Mouse (Mus musculus): ENCODE data around the gene Ccl24. TPM values are rescaled to one million over a fixed set of nuclear protein-coding genes. Genes with fewer than 3 reads are reported as not detected.

Ccl24 gene
- polyA plus RNA-seq, 1 experiment from 2014 or later: 2.8 TPM

DNA sequence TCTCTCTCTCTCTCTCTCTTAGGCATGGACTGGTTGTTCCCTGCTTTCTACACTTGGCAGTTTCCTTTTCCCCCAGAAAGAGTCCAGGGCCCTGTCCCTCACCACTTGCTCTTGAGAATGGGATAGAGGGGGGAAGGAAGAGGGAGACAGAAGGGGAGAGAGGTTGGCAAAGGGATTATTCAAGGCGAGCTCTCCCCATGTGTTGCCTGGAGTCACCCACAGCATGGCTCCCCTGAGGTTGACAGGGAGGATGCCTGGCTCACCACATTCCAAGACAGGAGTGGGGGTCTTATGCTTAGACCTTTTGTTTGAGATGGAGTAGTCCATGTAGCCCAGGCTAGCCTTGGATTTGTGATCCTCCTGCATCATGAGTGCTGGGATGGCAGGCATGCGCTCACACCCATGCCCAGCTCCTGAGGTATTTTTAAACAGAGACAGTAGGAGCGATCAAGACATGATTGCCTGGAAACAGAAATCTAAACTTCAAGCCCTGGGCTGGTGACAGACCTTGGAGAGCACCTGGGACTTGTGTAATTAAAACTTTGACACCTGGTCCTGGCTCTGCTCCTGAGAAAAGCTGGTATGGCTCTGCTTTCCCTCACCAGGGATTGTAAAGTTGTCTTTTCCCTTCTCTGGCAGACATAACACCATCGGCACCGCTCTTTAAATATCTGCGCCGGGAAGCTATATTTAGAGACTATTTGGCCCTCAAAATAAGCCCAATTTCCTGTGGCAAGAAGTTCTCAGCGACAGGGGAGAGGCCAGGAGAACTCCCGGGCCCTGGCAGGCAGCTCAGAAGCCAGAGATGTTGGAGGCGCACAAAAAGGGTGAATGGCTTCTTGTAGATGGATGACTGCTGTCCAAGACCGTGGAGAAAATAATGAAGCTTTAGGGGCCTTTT lies 47.9 kb downstream of the Ccl24 start:
- Histone ChIP-seq H3K4me2 (replicated peaks) (no peak overlapping the region), H3K4me1 (peaks cover 18% of the 10 kb centered on the region), H3K4me3 (replicated peaks) (no peak overlapping the region), H3K27ac (replicated peaks) (peak overlapping the region; percentile 30), H3K9me3 (replicated peaks) (no peaks in the 10 kb centered on the region), H3K36me3 (no peaks in the 10 kb centered on the region; the same call in 1 of the 2 replicates), H3K9ac (no peak overlapping the region), H3K27me3 (no peaks in the 10 kb centered on the region)
- ATAC-seq (ENCODE audit: insufficient number of reproducible peaks, low FRiP score, low TSS enrichment, low read depth): no peak
- 58% methylated on average over 11 of the region's 11 CpGs for WGBS

GRCm38 (mm10) chr5:135524087-135524486 lies 48.8 kb downstream of the Ccl24 start:
- no peak for ATAC-seq (ENCODE audit: insufficient number of reproducible peaks, low FRiP score, low TSS enrichment, low read depth)
- WGBS: 68% methylated on average over 2 of the region's 2 CpGs
- Histone ChIP-seq H3K27me3 (no peaks in the 10 kb centered on the region), H3K4me2 (replicated peaks) (no peak overlapping the region), H3K27ac (replicated peaks) (no peak overlapping the region), H3K9me3 (replicated peaks) (no peaks in the 10 kb centered on the region), H3K4me3 (replicated peaks) (no peak overlapping the region), H3K9ac (no peak overlapping the region), H3K36me3 (no peaks in the 10 kb centered on the region; the same call in 1 of the 2 replicates), H3K4me1 (peaks cover 16% of the 10 kb centered on the region)

GRCm38 (mm10) chr5:135522111-135522722 lies 50.6 kb downstream of the Ccl24 start:
- H3K4me1 ChIP-seq: peaks cover 16% of the 10 kb centered on the region
- no peak overlapping the region for H3K9ac ChIP-seq
- H3K27me3 ChIP-seq: no peaks in the 10 kb centered on the region
- no peak overlapping the region for H3K4me2 ChIP-seq (replicated peaks)
- H3K4me3 ChIP-seq (replicated peaks): no peak overlapping the region
- ATAC-seq (ENCODE audit: insufficient number of reproducible peaks, low FRiP score, low TSS enrichment, low read depth): peak; percentile 72
- no peaks in the 10 kb centered on the region for H3K9me3 ChIP-seq (replicated peaks)
- WGBS: 46% methylated on average over 9 of the region's 9 CpGs
- H3K27ac ChIP-seq (replicated peaks): no peak overlapping the region
- no peaks in the 10 kb centered on the region; the same call in 1 of the 2 replicates for H3K36me3 ChIP-seq

Other genes with a start within 250 kb of the Ccl24 start
- not detected in 2 replicates for gene Fkbp6, start 223.0 kb downstream of the Ccl24 start, polyA plus RNA-seq (2015; fragmentation: Nextera tagmentation; extraction: Ambion mirVana)
- gene Trim50, start 219.8 kb downstream of the Ccl24 start, polyA plus RNA-seq (2015; fragmentation: Nextera tagmentation; extraction: Ambion mirVana): not detected in 2 replicates
- gene Nsun5, start 203.1 kb downstream of the Ccl24 start, polyA plus RNA-seq (2015; fragmentation: Nextera tagmentation; extraction: Ambion mirVana): 37.8 and 38.2 TPM in 2 replicates
- 12.7 and 13.5 TPM in 2 replicates for gene Pom121, start 178.5 kb downstream of the Ccl24 start, polyA plus RNA-seq (2015; fragmentation: Nextera tagmentation; extraction: Ambion mirVana)
- 32.0 and 35.6 TPM in 2 replicates for gene Hip1, start 27.9 kb downstream of the Ccl24 start, polyA plus RNA-seq (2015; fragmentation: Nextera tagmentation; extraction: Ambion mirVana)
- not detected in 2 replicates for gene Ccl26, start 9.5 kb downstream of the Ccl24 start, polyA plus RNA-seq (2015; fragmentation: Nextera tagmentation; extraction: Ambion mirVana)
- 35.6 and 39.9 TPM in 2 replicates for gene Rhbdd2, start 59.6 kb upstream of the Ccl24 start, polyA plus RNA-seq (2015; fragmentation: Nextera tagmentation; extraction: Ambion mirVana)
- gene Por, start 97.0 kb upstream of the Ccl24 start, polyA plus RNA-seq (2015; fragmentation: Nextera tagmentation; extraction: Ambion mirVana): 87.2 and 99.7 TPM in 2 replicates
- gene Tmem120a, start 171.4 kb upstream of the Ccl24 start, polyA plus RNA-seq (2015; fragmentation: Nextera tagmentation; extraction: Ambion mirVana): 38.7 and 42.7 TPM in 2 replicates
- gene Styxl1, start 205.3 kb upstream of the Ccl24 start, polyA plus RNA-seq (2015; fragmentation: Nextera tagmentation; extraction: Ambion mirVana): 1.9 and 3.1 TPM in 2 replicates
- 475 and 482 TPM in 2 replicates for gene Mdh2, start 205.4 kb upstream of the Ccl24 start, polyA plus RNA-seq (2015; fragmentation: Nextera tagmentation; extraction: Ambion mirVana)
- 0.83 and 1.1 TPM in 2 replicates for gene Srrm3, start 233.8 kb upstream of the Ccl24 start, polyA plus RNA-seq (2015; fragmentation: Nextera tagmentation; extraction: Ambion mirVana)